Mouse (Mus musculus): ENCODE measurements around the gene Caskin2.
A peak's percentile ranks its signal among the peaks of the same experiment; 100 is the strongest.
"Not testable (repeated sequence)": the region's sequence is repeated elsewhere in the genome, so short reads cannot be mapped to it uniquely, and the experiment has no call there.

Caskin2 gene

DNA sequence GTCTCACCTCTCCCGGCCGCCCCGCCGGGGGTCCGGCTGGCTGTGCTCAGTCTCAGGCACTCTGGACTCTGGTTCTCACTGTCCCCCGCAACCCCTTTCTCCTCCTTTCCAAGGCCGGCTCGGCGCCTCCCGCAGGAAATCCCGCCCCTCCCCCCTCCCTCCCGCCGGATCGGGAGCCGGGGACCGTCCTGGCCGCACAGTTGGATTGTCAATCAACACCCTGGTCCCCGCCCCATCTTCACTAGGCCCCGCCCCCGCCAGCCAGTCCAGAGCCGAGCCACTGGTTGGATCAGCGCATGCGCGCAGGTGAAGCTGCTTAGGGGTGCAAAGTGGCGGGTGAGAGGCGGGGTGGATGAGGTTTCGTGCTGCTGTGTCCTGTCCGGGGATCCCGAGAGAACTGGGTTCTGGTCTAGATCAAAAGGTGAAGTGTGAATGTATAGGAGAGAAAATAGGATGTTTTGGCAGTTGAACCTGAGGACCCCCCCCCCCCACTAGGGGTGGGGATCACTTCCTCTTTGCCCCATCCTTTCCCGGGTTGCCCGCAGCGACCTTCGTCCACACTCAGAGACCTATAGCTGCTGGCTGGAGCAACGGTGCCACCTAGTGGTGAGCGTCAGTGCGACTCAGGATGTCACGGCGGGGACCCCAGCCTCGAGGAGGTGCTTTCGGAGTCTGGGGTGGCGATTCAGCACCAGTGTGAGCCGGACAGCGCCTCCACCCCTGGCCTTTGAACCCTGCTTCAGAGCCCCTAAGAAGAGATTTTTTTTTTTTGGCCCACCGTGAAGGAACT, at the start of gene Caskin2:
Caskin2 (minus strand) TSS at position 133 of the 790 bp plus-strand sequence.
- peak; percentile 96 for DNase-seq (ENCODE audit: low read depth, low spot score)

DNA sequence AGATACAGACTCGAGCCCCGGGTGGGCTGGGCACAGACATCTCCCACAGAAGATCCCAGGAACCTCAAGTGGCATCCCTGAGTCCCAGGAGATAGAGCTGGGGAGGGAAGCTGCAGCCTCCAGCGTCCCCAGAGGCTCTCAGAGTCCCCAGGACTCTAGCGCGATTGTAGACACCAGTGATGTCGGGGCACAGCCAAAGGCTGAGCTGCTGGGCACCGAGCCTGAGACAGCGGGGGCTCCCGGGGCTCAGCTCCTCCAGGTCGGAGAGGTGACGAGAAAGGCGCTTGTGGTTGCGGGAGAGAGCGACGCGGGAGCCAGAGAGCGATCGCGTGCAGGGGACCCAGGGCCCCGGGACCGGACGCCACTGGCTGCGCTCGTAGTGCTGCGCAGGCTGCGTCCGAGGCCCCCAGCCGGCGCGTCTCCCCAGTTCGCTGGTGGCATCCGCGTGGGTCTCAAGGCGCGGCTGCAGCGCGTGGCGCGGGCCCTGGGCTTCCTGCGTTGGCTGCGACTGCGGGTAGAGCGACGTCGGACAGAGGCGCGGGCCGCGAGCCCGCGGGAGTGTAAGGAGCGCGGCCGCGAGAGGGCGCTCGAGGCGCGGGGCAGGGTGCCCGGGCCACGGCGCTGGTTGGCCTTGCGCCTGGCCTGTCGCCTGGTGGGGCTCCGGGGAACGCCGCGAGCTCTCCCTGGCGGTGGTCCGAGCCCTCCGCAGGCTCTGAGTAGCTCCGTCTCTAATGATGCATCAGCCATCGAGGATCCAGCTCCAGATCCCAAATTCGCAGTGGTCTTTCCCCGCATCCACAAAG, 45.9 kb upstream of the Caskin2 start:
- peak; percentile 71 for DNase-seq (ENCODE audit: low read depth, low spot score)

DNA sequence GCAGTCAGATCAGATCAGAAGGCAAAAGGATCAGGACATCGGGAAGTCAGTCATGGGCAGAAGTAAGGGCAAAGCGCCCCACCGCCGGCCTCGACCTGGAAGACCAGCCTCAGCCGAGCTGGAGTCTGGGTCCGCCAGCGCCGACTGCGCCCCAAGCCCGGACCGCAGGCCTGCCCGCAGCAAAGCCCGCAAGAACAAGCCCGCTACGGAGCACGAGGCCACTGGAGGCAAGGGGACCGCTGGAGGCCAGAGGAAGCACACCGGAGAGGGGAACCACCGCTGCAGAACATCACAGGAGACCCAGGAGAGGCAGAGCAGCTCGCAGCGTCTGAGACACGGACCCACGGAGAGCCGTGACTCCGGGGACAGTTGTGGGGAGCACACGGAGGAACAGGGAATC, 44.9 kb upstream of the Caskin2 start, which contains the start of gene Myo15b:
Myo15b (plus strand) TSS at position 53 of the 400 bp plus-strand sequence.
- DNase-seq (ENCODE audit: low read depth, low spot score), result no peak

DNA sequence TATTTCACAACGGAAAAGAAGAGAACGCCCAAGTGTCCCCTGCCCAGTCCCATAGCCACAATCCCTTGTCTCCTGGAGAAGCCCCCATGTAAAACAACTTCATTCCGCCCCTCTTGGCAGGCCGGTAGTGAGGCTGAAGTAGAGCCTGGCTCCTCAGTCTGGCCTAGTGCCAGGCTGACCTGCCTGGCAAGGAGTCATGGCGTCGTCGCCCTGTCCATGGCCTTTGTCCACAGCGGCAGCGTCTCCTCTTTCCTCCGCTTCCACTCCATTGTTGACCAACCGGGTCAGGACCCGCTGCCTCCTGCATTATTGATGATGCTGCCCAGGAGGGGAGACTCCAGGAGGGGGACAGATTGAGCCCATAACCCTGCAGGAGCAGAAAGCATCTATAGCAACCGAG, 44.5 kb upstream of the Caskin2 start:
- DNase-seq (ENCODE audit: low read depth, low spot score), result no peak

DNA sequence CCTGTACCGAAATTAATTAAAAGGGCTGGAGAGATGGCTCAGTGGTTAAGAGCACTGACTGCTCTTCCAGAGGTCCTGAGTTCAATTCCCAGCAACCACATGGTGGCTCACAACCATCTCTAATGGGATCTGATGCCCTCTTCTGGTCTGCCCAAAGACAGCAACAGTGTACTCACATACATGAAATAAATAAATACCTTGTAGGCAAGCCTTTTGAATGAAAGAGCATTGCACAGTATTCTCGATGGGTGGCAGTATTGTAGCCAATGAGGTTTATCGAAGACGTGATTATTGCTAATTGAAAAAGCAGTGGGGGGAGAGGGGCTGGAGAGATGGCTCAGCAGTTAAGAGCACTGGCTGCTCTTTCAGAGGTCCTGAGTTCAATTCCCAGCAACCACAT, 43.7 kb upstream of the Caskin2 start:
- not testable (repeated sequence) for DNase-seq (ENCODE audit: low read depth, low spot score)

DNA sequence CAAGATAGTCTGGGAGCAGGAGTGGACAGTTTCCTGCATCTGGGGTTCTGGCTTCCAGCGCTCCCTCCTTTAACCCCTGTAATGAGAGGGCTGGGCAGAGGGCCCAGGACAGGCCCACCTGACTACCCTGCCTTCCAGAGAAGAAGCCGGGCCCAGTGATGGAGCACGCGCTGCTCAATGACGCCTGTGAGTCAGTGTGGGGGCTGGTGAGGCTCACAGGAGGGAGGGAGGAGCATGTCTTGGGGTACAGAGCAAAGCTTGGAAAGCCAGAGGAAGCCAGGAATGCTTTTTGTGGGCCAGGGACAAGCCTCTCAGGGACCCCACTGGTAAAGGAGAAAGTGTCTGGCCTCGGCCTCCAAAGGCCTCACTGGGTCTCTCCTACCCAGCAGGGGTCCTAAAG, 41.2 kb upstream of the Caskin2 start:
- peak; percentile 61 for DNase-seq (ENCODE audit: low read depth, low spot score)

DNA sequence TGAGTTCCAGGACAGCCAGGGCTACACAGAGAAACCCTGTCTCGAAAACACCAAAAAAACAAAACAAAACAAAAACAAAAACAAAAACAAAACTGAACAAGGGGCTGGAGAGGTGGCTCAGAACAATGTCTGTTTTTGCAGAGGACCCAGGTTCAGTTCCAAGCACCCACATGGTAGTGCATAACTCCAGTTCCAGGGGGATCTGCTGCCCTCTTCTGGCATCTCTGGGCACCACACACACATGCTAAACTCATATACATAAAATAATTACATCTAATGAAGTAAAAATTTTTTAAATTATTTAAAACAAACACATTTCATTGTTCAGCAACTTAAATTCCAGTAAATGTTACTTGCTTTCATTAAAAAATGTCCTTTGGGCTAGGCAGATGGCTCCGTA, 32.4 kb upstream of the Caskin2 start:
- DNase-seq (ENCODE audit: low read depth, low spot score), result no peak

DNA sequence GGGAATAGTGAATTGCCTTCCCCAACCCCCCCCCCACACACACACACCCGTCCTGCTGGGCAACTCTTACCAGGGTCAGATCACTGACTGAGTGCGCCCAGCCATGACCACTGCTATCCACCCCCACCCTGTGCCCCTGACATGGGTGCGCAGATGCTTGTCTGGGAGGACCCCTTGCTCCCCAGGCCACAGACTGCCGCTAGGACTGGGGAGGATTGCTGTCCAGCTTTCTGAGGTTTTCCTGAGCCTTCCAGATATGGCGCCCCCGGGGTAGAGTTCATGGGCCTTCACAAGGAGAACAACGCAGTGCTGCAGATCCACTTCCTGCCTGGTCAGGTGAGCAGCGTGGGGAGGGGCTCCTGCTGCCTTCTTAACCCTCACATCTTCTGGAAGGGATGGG, 30.8 kb upstream of the Caskin2 start:
- no peak for DNase-seq (ENCODE audit: low read depth, low spot score)

DNA sequence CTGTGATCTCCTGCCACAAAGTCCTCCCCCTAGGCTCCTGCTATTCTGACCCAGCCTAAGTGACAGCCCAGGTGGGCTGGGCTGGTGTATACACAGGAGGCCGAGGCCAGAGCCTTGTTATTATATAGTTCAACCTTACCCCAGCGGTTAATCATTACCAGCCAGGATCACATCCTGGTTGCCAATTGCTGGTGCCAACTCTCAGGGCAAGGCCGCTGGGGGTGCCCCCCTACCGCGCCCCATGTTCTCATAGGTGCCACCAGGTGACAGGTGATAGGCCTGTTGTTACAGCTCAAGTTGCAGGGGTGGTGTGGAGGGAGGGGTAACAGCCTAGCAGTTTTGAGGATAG, 30.4 kb upstream of the Caskin2 start:
- no peak for DNase-seq (ENCODE audit: low read depth, low spot score)

DNA sequence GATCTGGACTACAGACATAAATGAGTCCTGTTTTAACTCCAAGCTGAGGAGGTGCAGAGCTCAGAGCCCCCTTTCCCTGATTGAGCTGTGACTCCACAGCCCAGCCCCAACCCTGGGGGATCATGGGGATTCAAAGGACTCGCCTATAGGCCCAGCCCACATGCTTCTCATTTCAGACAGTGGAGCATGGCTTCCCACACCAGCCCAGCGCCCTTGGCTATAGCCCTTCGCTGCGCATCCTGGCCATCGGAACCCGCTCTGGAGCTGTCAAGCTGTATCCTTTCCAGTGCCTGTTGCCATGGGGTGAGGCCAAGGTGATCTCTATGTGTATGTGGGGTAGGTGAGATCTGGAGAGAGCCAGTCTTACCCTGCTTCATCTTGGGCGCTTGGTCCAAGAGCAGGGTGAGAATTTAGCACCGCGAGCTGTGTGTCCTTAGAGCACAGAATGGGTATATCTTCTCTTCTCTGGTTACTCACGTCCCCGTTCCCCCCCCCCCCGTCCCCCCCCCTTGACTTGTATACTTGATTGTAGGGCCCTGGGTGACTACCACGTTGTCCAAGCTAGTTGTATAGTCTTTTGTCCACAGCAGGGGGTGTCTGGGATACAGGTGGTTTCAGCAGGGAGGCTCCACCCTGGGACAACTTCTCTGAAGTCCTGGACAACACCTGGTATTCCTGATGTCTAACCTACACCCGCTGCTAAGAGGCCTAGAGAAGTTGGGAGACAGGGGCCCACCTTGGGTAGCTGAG, 29.9 kb upstream of the Caskin2 start:
- no peak for DNase-seq (ENCODE audit: low read depth, low spot score)

DNA sequence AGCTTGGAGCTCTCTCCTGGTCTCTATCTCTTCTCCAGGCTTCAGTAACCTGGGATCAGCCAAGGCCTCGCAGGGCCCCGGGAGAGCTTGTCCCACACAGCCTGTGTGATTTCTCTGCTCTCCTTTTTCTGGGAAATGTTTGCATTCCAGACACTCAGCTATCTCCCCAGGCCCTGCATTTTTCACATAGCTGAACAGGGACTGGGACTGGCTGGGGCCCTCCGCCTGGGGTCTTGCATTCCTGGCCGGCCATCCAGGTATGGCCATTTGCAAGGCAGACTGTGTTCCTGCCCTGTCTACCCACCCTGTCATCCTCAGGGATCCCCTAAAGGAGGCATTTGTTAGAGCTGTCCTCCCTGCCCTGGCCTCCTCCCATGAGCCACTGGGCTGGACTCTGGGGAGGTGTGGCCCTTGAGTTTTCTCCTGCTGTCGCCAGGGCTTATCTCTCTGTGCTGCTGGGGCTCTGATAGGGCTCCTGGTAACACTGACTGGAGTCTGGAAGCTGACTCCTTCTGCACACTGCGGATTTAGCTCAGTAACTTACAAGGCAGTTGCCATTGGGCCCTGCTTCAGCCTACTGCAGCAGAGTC, 28.6 kb upstream of the Caskin2 start:
- no peak for DNase-seq (ENCODE audit: low read depth, low spot score)

DNA sequence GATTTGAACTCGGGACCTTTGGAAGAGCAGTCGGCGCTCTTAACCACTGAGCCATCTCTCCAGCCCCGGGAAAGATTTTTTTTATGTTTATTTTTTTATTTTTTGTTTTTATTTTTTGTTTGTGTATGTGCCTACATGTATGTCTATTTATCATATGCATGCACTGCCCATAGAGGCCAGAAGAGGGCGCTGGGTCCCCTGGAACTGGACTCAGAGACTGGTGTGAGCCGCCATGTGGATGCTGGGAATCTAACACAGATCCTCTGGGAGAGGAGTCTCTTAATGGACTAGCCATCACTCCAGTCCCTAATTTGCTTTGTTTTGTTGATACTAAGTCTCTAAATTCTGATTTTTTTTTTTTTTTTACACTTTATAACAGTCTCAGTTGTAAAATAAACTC, 27.6 kb upstream of the Caskin2 start:
- DNase-seq (ENCODE audit: low read depth, low spot score), result no peak

DNA sequence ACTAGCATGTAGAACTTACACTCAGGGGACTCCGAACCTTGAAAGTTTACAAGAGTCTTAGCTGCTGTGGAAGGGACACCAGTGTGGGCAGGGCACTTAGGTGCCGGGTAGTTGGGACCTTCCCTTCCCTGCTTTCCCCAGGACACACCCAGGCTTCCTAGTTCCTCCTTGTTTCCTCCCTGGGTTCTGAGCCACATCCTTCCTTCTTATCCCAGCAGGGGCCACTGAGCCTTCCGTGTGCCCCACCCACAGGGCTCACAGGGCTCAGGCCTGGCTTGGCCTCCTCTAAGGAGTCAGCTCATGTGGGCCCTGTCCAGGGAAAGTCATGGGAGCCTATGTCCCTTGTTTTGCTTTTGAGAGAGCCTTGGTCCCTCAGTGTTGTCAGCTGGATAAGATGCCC, 26.3 kb upstream of the Caskin2 start:
- DNase-seq (ENCODE audit: low read depth, low spot score), result no peak

DNA sequence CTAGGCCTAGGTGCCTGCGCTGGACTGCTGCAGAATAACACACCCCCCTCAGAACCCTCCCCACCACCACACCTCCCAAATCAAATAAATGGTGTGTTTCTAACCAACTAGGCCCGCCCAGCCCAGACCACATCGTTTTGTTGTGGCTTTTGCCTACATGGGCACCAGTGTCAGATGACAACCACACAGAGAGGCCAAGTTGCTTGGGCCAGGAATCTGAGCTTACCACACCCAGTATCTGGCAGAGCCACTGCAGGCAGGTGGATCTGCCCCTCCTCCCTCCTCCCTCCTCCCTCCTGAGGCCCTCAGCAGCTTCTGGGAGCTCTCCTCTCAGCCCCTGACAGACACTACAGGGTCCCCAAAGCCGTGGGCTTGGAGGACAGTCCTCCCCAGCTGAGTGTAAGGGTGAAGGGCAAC, 25.5 kb upstream of the Caskin2 start:
- DNase-seq (ENCODE audit: low read depth, low spot score), result no peak

DNA sequence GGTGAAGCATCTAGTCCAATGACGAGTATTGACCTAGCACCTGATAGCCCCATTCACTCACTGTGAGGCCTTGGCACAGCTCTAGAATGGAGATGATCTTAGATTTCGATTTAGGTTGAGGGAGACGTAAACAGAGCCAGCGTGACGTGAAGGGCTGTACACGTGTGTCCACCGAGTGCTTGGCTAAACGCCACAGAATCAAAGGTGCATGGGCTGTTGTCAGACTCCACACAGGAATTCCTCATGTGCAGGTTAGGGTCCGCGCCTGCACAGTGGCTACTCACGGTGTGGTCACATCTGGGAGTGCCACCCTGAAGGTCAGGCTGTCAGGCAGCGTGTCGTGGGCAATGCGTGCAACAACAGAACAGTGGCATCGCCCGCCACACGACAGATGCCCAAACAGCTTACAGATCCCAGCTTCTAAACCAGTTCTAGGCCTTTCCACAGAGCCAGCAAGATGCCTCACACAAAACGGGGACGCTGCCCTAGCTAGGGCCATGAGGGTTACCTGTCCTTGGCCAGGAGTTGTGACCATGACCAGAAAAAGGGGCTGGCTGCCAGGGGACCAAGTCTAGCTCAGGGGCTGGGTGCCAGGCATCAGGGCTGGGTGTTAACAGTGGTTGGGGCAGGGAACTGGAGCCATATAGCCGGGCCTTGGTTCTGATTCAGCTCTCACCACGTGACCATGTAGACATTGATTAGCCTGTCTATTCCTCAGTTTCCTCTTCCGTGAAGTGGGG, 24.3 kb upstream of the Caskin2 start:
- no peak for DNase-seq (ENCODE audit: low read depth, low spot score)

DNA sequence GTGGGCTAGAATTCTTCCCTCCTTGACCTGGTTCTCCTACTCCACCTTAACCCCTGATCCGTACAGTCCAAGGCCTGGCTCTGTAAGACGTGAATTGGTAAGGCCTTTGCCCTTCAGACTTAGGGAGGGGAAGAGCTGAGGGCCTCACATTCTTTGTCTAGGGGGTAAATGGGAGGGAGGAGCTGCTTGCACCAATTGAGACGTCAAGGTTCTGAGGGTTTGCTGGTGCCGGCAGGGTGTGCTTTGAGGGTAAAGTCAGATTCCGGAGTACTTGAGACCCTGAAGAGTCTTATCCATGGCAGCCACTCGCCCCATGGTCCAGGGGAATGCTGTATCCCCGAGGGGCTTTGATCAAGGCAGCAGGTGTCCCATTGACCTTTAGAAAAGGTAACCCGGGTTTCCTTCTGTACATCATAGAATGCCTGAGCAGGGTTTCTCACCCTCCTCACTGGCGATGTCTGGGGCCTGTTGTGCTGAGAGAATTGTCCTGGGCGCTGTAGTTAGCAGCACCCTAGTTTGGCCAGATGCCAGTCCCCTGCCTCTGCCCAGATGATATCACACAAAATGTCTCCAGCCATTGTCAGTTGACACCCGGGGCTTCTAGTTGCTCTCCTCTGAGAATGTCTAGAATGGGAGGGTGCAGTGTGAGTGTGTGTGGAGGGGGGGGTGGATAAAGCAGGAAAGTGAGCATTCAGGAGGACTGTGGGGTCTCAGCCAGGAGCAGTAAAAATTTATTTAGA, 23.4 kb upstream of the Caskin2 start:
- no peak for DNase-seq (ENCODE audit: low read depth, low spot score)

DNA sequence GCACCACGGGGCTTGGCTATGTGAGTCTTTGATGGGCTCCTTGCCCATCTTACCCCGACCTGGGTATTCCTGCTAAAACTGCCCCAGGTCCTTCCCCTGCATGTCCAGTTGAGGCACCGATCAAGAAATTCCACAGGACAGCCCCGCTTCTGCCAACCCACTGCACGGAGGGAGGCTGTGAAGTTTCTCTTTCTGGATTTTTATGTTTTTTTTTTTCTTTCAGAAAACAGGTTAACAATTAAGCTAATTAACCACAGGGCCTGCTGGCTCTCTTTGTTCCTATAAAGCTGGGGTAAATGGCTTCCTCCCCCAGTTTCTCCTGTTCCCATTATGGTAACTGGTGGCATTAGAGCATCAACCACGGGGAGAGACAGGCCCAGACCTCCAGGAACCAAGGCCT, 20.6 kb upstream of the Caskin2 start:
- DNase-seq (ENCODE audit: low read depth, low spot score), result no peak

DNA sequence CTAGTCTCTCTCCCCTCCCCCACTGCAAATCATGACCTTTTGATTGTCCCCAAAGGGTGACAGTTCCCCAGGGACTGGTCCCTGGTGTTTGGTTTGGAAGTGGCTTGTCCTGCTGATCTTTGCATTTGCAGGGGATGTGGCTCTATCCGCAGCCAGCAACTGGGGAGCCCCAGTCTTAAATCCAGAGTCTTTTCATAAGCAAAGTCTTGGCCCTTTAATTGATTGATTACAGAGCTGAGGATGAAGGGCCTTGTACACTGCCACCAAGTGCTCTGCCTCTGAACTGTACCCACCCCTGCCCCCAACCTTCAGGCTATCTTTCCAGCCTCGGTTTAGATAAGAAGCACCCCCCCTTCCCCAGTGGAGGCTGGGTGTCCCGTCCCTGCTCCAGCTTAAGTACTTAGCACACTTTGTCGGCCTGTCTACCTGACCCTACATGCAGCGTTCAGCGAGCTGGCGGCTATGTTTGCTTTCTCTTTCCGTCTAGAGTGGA, 19.6 kb upstream of the Caskin2 start:
- DNase-seq (ENCODE audit: low read depth, low spot score), result no peak

DNA sequence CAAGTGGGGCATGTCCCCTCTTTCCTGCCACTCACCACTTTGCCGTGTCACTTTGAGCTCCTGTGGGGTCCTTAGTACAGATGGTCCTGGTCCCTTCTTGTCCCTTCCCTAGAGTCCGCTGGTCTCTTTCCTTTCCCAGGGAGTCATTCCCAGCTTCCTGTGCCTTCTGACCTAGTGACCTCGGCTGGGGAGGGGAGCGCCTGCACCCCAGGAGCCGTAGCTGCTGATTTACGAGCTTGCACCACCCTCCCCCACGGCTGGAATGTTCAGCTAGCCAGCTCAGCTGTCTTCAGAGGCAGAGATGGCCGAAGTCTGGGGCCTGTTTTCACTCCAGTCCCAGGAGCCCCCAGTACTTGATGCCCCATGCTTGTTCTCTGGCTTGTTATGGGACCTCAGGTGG, 19.1 kb upstream of the Caskin2 start:
- DNase-seq (ENCODE audit: low read depth, low spot score), result no peak

DNA sequence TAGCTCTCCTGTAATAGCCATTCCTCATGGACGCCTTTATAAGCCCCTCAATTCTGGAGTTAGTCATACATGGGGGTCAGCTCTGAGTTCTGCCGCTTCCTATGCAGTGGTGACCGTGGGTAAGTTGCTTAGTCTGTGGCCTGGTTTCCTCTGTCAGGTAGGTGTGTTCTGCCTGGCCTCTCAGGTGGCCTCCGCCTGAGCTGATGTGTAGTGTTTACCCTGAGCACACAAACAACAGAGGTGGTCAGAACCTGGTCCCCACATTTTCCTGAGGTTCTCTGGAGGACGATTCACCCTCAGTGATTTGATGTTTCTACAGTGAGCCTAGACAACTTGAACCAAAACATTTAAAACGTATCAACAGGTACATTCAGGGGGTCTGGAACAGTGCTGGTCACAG, 18.6 kb upstream of the Caskin2 start:
- no peak for DNase-seq (ENCODE audit: low read depth, low spot score)
